Mouse (Mus musculus) left cerebral cortex, postnatal 36 days (tissue): ENCODE measurements around the gene Gm28729. TPM values are rescaled to one million over a fixed set of nuclear protein-coding genes. Genes with fewer than 3 reads are reported as not detected.

Experiments used
- total RNA-seq, 2 experiments: library from RNA; stranded (reverse); gene quantifications; 2 replicates each; pipeline ENCODE4 v1.2.3; 2021

Gene Gm28729
- total RNA-seq, 2 experiments from 2014 or later = not detected

Other genes starting within 250 kb of the Gm28729 start
- 10 to 100 TPM; 81.4 to 90.6 TPM for gene Atp1b3, start 160.8 kb downstream of the Gm28729 start, total RNA-seq
- gene Rnf7, start 46.6 kb downstream of the Gm28729 start, total RNA-seq = 10 to 100 TPM; 56.2 to 63.1 TPM
- gene Rasa2, start 106.4 kb upstream of the Gm28729 start, total RNA-seq = 10 to 100 TPM; 31.0 to 32.4 TPM
- gene Zbtb38, start 227.6 kb upstream of the Gm28729 start, total RNA-seq = 10 to 100 TPM; 55.4 to 66.0 TPM